Mouse (Mus musculus) splenic B cell, adult 2 months (primary cell): ENCODE measurements around the gene Gpr12.
"Not testable (repeated sequence)": the region's sequence is repeated elsewhere in the genome, so short reads cannot be mapped to it uniquely, and the experiment has no call there.

Source experiments
- DNase-seq: peaks from one replicate; pipeline ENCODE4 v3.0.0-alpha.2; 2011; ENCODE audit warnings: low read depth, low spot score
- H3K27me3 ChIP-seq: 2 replicates; pipeline ENCODE4 v1.6.1; 2012; ENCODE audit warnings: mild to moderate bottlenecking, low read length, moderate library complexity, mixed read lengths; ENCODE audit not compliant: control insufficient read depth, poor library complexity, insufficient read depth, severe bottlenecking
- H3K36me3 ChIP-seq: 2 replicates; pipeline ENCODE4 v1.6.1; 2012; ENCODE audit warnings: mild to moderate bottlenecking, low read length, moderate library complexity, mixed read lengths; ENCODE audit not compliant: control insufficient read depth, poor library complexity, insufficient read depth, severe bottlenecking

The Gpr12 gene

DNA sequence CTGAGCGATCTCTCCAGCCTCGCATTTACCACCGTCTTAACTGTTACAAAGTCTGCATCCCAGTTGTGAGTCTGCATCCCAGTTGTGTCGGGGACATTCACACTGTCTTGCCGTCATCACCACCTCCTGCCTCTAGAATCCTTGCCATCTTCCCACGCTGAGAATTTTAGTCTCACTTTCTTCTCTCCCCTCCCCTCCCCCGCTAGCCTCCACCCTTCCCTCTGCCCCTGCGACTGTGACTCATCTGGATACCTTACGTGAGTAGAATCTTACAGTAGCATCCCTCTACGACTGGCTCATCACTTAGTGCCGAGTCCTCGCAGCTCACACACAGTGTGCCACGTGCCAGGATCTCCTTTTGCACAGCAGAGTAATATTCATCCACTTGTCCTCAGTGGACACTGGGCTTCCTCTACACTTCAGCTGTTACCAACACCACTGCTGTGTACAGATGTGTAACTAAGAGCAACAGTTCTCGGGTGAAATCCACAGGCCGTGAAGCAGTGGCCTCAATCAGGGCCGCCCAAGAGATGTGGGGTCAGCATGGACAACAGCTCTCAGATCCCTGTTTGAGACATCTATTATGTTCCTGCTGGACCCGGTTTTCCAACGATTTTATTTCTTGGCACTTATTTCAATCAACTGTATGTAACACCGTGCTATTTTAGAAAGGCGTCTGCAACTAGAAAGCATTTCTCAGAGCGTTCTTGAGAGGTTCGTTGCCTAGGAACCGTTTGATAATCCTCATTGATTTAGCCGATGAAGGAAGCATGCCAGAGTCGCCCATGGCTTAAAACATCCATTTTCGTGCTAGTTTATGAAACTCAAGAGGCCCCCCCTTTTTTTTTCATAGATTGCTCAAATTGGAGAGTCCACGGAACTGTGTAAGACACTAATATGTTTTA is 13.4 kb upstream of the Gpr12 start:
- no peaks in the 10 kb centered on the region for H3K36me3 ChIP-seq
- H3K27me3 ChIP-seq = no peaks in the 10 kb centered on the region; the same call in 1 of the 2 replicates
- no peak for DNase-seq

DNA sequence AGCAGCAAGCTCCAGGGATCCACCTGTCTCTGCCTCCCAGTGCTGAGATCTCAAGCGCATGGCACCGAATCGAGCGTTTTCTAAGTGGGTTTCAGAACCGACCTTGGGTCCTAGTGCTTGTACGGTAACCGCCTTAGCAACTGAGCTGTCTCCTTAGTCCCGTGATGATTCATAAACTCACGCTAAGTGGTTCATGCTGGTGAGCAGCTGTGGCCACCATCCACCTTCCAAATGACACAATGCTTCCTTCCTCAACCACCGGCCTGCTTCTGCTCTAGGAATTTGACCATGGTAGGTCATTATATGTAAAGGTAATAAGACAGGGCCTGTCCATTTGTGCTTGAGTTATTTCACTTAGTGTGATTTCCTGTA is 12.4 kb upstream of the Gpr12 start:
- no peaks in the 10 kb centered on the region; the same call in 1 of the 2 replicates for H3K27me3 ChIP-seq
- no peaks in the 10 kb centered on the region for H3K36me3 ChIP-seq
- no peak for DNase-seq

DNA sequence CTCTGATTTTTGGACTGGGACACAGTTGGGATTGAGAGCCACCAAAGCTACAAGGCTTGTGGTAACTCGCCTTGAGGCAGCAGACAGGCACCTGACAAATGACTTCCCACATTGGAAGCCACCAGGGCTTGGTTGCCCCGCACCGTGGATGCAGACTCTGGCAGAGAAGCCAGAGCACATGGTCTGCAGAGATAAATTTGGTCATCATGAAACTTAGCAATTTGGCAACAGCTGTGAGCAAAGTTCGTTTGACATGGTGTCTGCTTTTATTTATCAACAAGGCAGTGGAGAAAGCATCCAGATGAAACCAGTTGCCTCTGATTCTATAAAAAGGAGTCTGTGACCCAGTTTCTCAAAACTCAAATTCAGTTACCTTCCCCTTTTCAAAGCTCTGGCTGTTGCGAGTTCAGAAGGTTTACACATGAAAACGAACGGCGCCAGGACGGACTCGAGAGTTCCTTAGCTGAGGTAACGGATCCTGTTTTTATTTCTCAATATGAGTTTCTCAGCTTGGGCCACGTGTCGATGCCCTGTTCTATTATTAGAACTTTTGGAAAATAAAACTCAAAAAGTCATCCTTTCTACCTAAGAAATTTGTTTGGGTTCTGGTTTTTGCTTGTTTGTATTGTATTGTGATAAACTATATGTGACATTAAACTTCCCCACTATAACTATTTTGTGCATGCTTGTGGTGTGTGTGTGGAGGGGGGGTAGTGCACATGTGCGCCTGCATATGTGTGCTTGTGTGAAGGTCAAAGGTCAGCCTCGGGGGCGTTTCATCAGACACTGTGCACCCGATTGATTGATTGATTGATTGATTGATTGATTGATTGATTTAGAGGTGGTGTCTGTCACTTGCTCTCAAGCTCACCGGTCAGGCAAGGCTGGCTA is 11.8 kb upstream of the Gpr12 start:
- peak; percentile 35 for DNase-seq
- Histone ChIP-seq H3K36me3 (no peaks in the 10 kb centered on the region), H3K27me3 (no peaks in the 10 kb centered on the region; the same call in 1 of the 2 replicates)

DNA sequence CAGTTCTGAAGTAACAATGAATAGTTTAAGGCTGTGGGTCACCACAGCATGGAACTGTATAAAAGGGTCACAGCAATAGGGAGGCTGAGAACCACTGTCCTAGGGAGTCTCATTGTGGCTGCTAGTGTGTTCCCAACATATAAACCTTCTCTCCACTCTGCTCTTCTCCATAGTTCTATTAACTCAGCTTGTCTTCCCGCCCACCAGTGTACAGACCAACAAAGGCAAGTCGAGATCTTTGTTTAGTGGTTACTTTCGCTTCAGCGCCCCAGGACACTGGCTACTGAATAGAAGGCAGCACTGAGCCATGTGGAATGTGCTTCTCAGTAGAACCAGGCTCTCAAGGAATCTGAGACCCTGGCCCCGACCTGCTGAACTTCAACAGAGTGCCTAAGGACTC is 7.5 kb upstream of the Gpr12 start:
- H3K27me3 ChIP-seq = no peaks in the 10 kb centered on the region; the same call in 1 of the 2 replicates
- no peak for DNase-seq
- H3K36me3 ChIP-seq = no peaks in the 10 kb centered on the region

DNA sequence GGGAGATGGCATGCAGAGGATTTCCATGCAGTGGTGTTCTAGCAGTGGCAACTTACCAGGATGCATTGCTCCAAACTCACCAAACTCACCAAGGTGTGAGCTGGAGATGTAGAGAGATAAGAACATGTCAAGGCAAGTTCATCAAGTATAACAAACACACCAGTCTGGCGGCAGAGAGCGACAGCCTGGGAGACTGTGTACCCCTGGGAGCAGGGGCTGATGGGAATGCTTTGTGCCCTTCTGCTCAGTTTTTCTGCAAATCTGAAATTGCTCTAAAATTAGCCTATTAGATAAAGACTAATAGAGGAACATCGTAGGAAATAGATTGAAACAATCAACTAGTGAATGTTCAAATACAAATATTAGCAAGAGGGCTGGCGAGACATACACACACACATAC is 6.6 kb upstream of the Gpr12 start:
- Histone ChIP-seq H3K27me3 (no peaks in the 10 kb centered on the region), H3K36me3 (no peaks in the 10 kb centered on the region)
- no peak for DNase-seq

DNA sequence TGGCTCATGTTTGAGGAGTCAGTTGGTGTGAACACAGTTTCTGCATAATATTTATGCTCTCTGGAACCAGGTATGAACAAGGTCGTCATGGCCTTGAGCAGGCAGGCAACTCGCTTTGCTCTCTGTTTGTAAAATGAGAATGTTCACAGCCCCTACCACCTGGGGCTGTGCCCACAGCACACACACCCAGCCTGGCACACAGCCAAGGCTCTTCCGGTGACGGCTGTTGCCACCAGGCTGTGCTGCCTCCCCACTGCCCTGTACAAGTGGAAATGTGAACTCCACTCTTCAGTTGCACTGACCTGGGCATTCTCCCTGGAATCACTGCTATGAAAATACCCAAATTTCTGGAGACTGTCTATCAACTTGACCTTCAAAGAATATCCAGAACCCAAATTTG is 5.9 kb upstream of the Gpr12 start:
- H3K27me3 ChIP-seq = no peaks in the 10 kb centered on the region
- H3K36me3 ChIP-seq = no peaks in the 10 kb centered on the region
- peak; percentile 51 for DNase-seq

DNA sequence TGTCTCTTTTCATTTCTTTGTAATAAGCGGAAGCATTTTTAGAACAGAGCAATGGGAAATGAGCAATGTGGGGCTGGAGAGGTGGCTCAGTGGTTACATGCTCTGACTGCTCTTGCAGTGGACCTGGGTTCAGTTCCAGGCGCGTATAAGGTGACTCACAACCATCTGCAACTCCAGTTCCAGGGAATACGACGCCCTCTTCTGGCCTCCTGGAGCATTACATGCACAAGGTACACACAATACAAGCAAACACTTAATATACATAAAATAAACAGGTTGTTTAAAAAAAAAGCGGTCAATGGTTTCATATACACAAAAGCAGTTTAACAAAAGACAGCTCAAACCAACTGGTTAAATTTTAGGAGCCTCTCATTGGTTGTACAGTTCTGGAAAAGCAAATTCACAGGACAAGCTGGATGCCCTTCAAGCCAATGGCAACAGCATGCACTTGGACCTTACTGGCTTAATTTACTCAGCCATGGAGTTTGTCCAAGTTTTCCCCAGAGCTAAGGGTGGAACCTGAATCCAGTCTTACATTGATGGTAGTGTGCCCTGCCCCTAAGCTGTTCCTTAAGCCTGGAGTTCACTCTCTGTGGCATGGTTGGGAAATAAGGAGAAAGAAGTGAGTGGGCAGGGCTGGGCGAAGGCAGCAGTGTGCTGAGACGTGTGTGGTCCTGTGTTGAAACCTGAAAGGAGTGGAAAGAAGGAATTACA is 1.5 kb upstream of the Gpr12 start:
- H3K27me3 ChIP-seq = no peaks in the 10 kb centered on the region
- H3K36me3 ChIP-seq = no peaks in the 10 kb centered on the region

DNA sequence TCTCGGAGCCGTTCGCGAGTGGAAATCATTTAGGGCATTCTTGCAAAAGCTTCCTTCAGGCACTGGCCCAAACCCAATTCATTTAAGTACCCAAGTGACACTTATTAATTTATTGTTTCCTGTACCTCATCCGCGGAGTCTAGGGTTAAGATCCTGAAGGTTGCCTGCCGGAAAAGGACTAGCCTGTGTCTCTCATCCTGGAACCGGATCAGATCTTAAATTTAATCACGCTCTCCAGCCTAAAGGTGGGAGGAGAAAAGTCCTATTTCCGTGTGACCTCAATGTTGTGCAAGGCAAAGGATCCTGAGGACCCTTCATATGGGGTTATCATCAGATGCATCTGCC is 240 bp upstream of the Gpr12 start:
- no peaks in the 10 kb centered on the region for H3K27me3 ChIP-seq
- DNase-seq = no peak
- no peaks in the 10 kb centered on the region for H3K36me3 ChIP-seq

More for the DNA sequence above, 1.5 kb upstream of the Gpr12 start:
- no peak for DNase-seq

DNA sequence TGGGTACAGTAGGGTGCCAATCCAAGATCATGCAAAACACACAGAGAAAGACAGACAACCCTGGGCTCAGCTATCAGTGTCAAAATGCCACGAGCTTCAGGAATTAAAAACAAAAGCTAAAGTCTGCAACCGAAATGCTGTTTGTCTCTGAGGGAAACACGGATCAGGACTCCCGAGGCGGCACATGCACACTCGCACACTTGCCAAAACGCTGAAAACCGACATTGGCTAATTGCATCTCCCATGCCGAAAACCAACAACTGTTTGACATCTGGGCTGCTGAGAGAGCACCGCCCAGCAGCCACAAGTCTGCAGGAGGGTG is 922 bp downstream of the Gpr12 start:
- DNase-seq = no peak

DNA sequence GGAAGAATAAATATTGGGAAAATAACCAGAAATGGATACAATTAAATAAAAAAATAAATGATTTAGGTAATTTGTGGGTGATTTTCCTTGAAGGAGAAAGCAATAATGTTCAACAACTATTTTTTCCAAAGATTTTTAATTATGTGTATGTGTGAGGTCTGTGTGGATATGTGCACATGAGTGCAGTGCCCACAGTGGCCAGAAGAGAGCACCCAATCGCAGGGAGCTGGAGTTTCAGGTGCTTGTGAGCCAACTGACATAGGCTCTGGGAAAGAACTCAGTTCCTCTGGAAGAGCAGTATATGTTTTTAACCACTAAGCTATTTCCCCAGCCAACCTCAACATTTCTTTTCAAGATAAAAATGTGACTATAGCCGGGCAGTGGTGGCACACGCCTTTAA is 8.4 kb downstream of the Gpr12 start:
- no peak for DNase-seq
- Histone ChIP-seq H3K27me3 (no peaks in the 10 kb centered on the region), H3K36me3 (no peaks in the 10 kb centered on the region)

More for the DNA sequence above, 922 bp downstream of the Gpr12 start:
- H3K36me3 ChIP-seq = no peaks in the 10 kb centered on the region
- H3K27me3 ChIP-seq = no peaks in the 10 kb centered on the region

DNA sequence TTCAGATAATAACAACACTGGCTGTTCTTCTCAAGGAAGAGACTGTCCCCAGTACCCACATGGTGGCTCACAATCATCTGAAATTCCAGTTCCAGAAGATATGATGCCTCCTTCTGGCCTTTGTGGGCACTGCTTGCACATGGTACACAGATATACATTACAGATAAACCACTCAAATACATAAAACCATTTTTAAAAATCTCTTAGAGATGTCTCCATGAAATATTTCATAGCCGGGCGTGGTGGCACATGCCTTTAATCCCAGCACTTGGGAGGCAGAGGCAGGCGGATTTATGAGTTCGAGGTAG is 12.3 kb downstream of the Gpr12 start:
- H3K36me3 ChIP-seq, DNase-seq, H3K27me3 ChIP-seq: not testable (repeated sequence)

DNA sequence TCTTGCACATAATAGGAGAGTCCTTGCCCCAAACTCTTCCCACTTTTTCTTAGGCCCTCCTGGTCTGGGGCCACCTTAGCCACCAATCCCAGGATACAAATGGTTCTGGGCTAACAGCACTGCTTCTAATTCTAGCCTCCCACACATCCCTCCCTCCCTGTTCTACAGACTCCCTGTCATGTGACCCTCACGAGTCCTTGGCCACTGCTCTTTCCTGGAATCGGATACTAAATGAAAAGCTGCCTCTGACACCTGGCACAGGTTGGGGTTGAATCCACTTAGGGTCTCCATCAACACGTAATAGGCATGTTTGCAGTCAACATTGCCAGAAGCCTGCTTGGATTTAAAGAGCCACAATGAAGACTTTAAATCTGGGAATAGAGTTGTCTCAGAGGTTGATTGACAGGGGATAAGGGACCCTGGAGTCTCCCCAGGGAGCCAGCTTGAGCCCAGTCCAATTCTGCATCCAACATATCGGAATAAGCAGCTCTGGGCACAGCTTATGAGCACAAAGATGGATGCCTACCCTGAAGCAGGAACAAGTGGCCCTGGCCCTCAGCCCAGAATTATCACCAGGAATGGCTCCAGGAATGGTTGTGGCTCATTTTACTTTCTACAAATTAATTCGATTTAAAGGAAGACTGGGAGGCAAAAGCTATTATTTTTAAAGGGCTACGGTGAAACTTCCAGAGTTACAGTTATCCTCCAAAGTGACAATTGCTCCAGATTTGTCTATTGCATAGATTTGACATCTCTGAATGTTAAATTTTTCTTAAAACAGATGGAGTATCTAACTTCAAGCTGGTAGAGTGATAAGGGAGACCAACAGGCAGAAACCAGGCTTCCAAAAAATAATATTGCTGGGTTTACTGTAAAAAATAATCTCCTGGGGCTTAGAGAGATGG is 13.0 kb downstream of the Gpr12 start:
- H3K36me3 ChIP-seq, DNase-seq, H3K27me3 ChIP-seq: not testable (repeated sequence)

DNA sequence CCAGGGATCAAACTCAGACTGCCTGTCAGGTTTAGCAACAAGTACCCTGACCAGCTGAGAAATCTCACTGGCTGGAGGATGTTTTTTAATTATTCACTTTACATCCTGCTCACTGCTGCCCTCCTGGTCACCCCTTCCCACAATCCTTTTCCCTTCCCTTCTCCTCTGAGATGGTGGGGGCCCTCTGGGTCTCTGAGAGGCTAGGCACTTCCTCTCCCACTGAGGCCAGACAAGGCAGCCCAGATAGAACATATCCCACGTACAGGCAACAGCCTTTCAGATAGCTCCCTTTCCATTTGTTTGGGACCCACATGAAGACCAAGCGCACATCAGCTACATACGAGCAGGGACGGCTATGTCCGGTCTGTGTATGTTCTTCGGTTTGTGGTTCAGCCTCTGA is 14.9 kb downstream of the Gpr12 start:
- not testable (repeated sequence) for DNase-seq

DNA sequence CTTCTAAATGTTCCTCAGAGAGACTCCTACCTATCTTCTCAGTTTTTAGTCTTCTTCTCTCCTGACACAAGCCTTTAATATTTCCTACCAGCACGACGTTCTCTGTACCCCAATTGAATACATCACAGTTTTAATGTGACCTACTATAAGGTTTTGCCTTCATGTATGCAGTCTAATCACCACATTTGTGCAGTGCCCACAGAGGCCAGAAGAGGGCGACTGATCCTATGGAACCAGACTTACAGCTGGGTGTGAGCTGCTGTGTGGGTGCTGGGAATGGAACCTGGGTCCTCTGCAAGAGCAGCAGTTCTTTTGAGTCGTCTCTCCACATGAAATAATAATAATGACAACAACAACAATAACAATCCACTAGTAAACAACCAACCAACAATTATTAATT is 18.0 kb downstream of the Gpr12 start:
- H3K36me3 ChIP-seq = no peaks in the 10 kb centered on the region
- peak; percentile 51 for DNase-seq
- H3K27me3 ChIP-seq = no peaks in the 10 kb centered on the region

More for the DNA sequence above, 14.9 kb downstream of the Gpr12 start:
- H3K27me3 ChIP-seq, H3K36me3 ChIP-seq: not testable (repeated sequence)
